Mouse (Mus musculus): ENCODE data around the gene Dgkz. TPM values are rescaled to one million over a fixed set of nuclear protein-coding genes. Genes with fewer than 3 reads are reported as not detected.

Gene Dgkz
- polyA plus RNA-seq, 1 experiment from 2014 or later = 34.9 TPM

- H3K4me1 ChIP-seq (ENCODE audit: control insufficient read depth, insufficient read depth, low read length) = peaks cover 67% of the 10 kb centered on the region
- H3K36me3 ChIP-seq (ENCODE audit: control insufficient read depth, insufficient read depth, low read length) = no peaks in the 10 kb centered on the region
- no peak overlapping the region for H3K27ac ChIP-seq (ENCODE audit: low read length)
- no peak overlapping the region for H3K4me2 ChIP-seq (ENCODE audit: low read depth, low read length)
- 78% methylated on average over 8 of the region's 8 CpGs for WGBS
- no peak for ATAC-seq (ENCODE audit: insufficient read depth, low FRiP score)
- no peak overlapping the region for H3K4me3 ChIP-seq (replicated peaks; ENCODE audit: low read length)
- H3K9me3 ChIP-seq (replicated peaks; ENCODE audit: control insufficient read depth, low read length) = no peaks in the 10 kb centered on the region
- no peaks in the 10 kb centered on the region for H3K27me3 ChIP-seq (ENCODE audit: control insufficient read depth, insufficient read depth, low read length)
- H3K9ac ChIP-seq (ENCODE audit: low read length) = no peak overlapping the region
Observed at GRCm38 (mm10) chr2:91958049-91958448, 17.6 kb downstream of the Dgkz start.

DNA sequence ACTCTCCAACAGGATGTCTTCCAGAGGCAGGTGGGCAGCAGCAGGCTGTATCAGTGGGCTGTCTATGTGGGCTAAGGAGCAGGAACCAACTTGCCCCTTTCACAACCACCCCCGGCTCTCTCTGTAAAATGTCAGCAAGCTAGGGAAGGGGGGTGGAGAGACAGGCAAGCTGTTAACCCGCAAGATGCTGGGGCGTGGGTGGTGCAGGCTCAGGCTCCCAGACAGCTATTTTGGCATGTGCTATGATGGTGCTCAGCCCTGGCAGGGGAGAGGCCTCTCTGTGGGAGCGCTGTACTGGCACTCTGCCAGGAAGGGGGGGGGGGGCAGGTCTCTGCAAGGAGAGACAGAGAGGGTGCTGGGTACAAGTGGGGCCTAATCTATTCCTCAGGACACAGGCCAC is 18.6 kb downstream of the Dgkz start:
- Histone ChIP-seq H3K9ac (ENCODE audit: low read length) (no peak overlapping the region; the same call in 1 of the 2 replicates), H3K9me3 (replicated peaks; ENCODE audit: control insufficient read depth, low read length) (no peaks in the 10 kb centered on the region), H3K4me3 (replicated peaks; ENCODE audit: low read length) (no peak overlapping the region), H3K4me2 (ENCODE audit: low read depth, low read length) (0 out of 2 replicates have a peak overlapping the region, but pooled peaks have one; percentile 0), H3K27me3 (ENCODE audit: control insufficient read depth, insufficient read depth, low read length) (no peaks in the 10 kb centered on the region), H3K4me1 (ENCODE audit: control insufficient read depth, insufficient read depth, low read length) (peaks cover 58% of the 10 kb centered on the region), H3K27ac (ENCODE audit: low read length) (peak overlapping the region; percentile 37; the same call in 1 of the 2 replicates), H3K36me3 (ENCODE audit: control insufficient read depth, insufficient read depth, low read length) (no peaks in the 10 kb centered on the region)
- peak; percentile 49 for ATAC-seq (ENCODE audit: insufficient read depth, low FRiP score)
- WGBS = 5% methylated on average over 4 of the region's 4 CpGs

DNA sequence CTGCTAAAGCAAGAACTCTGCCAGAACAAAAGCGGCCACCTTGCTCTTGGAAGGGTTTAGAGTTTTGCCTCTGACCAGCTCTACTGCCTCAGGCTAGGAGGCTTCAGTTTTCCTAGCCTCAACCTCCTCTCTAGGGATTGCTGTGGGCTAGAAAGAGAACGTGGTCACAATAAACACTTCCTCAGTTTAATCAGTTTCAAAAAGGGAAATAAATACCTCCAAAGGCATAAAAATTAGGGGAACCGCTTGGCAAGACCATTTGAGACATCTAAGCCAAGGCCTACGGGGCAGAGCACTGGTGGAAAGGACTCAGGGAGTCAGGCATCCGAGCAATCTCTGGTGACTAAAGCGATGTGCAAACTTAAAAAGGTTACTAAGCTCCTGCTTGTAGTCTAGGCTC is 19.8 kb downstream of the Dgkz start:
- no peaks in the 10 kb centered on the region for H3K36me3 ChIP-seq (ENCODE audit: control insufficient read depth, insufficient read depth, low read length)
- peaks cover 54% of the 10 kb centered on the region for H3K4me1 ChIP-seq (ENCODE audit: control insufficient read depth, insufficient read depth, low read length)
- H3K27me3 ChIP-seq (ENCODE audit: control insufficient read depth, insufficient read depth, low read length) = no peaks in the 10 kb centered on the region
- no peaks in the 10 kb centered on the region for H3K9me3 ChIP-seq (replicated peaks; ENCODE audit: control insufficient read depth, low read length)
- 0 out of 2 replicates have a peak overlapping the region, but pooled peaks have one; percentile 43 for H3K27ac ChIP-seq (ENCODE audit: low read length)
- 77% methylated on average over 6 of the region's 6 CpGs for WGBS
- H3K4me3 ChIP-seq (replicated peaks; ENCODE audit: low read length) = no peak overlapping the region
- no peak for ATAC-seq (ENCODE audit: insufficient read depth, low FRiP score)
- no peak overlapping the region for H3K4me2 ChIP-seq (ENCODE audit: low read depth, low read length)
- no peak overlapping the region for H3K9ac ChIP-seq (ENCODE audit: low read length)

DNA sequence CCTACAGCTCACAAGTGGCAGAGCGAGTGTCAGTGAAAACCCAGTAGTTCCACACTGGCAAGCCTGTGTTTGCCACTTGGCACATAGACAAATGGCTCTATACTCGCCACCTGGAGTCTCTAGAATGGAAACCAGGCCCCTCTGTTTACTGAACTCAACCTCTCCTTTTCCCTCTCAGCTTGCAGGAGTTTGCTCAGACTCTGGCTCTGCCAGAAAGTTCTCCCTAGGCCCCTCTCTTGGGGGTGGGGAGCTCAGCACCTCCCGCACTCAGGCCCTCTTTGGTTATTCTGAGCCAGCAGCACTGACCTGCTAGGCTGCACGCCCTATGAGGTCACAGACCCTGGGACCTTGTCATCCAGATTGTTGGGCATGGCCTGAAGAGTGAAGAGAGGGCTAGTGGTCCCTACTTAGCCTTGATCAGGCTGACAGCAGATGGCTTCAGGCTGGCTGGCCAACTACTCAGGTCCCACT is 20.5 kb downstream of the Dgkz start:
- Histone ChIP-seq H3K9me3 (replicated peaks; ENCODE audit: control insufficient read depth, low read length) (no peaks in the 10 kb centered on the region), H3K27ac (ENCODE audit: low read length) (peak overlapping the region; percentile 43; the same call in 1 of the 2 replicates), H3K27me3 (ENCODE audit: control insufficient read depth, insufficient read depth, low read length) (no peaks in the 10 kb centered on the region), H3K4me1 (ENCODE audit: control insufficient read depth, insufficient read depth, low read length) (peaks cover 60% of the 10 kb centered on the region), H3K36me3 (ENCODE audit: control insufficient read depth, insufficient read depth, low read length) (no peaks in the 10 kb centered on the region), H3K4me3 (replicated peaks; ENCODE audit: low read length) (no peak overlapping the region), H3K4me2 (ENCODE audit: low read depth, low read length) (no peak overlapping the region), H3K9ac (ENCODE audit: low read length) (no peak overlapping the region)
- ATAC-seq (ENCODE audit: insufficient read depth, low FRiP score) = no peak
- 63% methylated on average over 4 of the region's 4 CpGs for WGBS

GRCm38 (mm10) chr2:91953825-91954224 is 21.8 kb downstream of the Dgkz start:
- WGBS = 11% methylated on average over 5 of the region's 5 CpGs
- ATAC-seq (ENCODE audit: insufficient read depth, low FRiP score) = peak; percentile 51; the same call in 1 of the 2 replicates
- Histone ChIP-seq H3K27ac (ENCODE audit: low read length) (peak overlapping the region; percentile 55; the same call in 1 of the 2 replicates), H3K9me3 (replicated peaks; ENCODE audit: control insufficient read depth, low read length) (no peaks in the 10 kb centered on the region), H3K9ac (ENCODE audit: low read length) (peak overlapping the region; percentile 35; the same call in 1 of the 2 replicates), H3K4me3 (replicated peaks; ENCODE audit: low read length) (no peak overlapping the region), H3K4me2 (ENCODE audit: low read depth, low read length) (no peak overlapping the region), H3K36me3 (ENCODE audit: control insufficient read depth, insufficient read depth, low read length) (no peaks in the 10 kb centered on the region), H3K27me3 (ENCODE audit: control insufficient read depth, insufficient read depth, low read length) (no peaks in the 10 kb centered on the region), H3K4me1 (ENCODE audit: control insufficient read depth, insufficient read depth, low read length) (peaks cover 61% of the 10 kb centered on the region)

GRCm38 (mm10) chr2:91950275-91951085 is 25.2 kb downstream of the Dgkz start:
- H3K9me3 ChIP-seq (replicated peaks; ENCODE audit: control insufficient read depth, low read length) = no peaks in the 10 kb centered on the region
- H3K4me1 ChIP-seq (ENCODE audit: control insufficient read depth, insufficient read depth, low read length) = peaks cover 66% of the 10 kb centered on the region
- H3K4me2 ChIP-seq (ENCODE audit: low read depth, low read length) = peak overlapping the region; percentile 51
- 14% methylated on average over 15 of the region's 15 CpGs for WGBS
- no peaks in the 10 kb centered on the region for H3K36me3 ChIP-seq (ENCODE audit: control insufficient read depth, insufficient read depth, low read length)
- peak overlapping the region; percentile 80 for H3K27ac ChIP-seq (ENCODE audit: low read length)
- no peaks in the 10 kb centered on the region for H3K27me3 ChIP-seq (ENCODE audit: control insufficient read depth, insufficient read depth, low read length)
- peak overlapping the region; percentile 68 for H3K9ac ChIP-seq (ENCODE audit: low read length)
- H3K4me3 ChIP-seq (replicated peaks; ENCODE audit: low read length) = peak overlapping the region; percentile 27
- peak; percentile 61; the same call in 1 of the 2 replicates for ATAC-seq (ENCODE audit: insufficient read depth, low FRiP score)

- Histone ChIP-seq H3K4me2 (ENCODE audit: low read depth, low read length) (peak overlapping the region; percentile 51), H3K36me3 (ENCODE audit: control insufficient read depth, insufficient read depth, low read length) (no peaks in the 10 kb centered on the region), H3K27ac (ENCODE audit: low read length) (peak overlapping the region; percentile 80), H3K4me3 (replicated peaks; ENCODE audit: low read length) (peak overlapping the region; percentile 27), H3K9me3 (replicated peaks; ENCODE audit: control insufficient read depth, low read length) (no peaks in the 10 kb centered on the region), H3K27me3 (ENCODE audit: control insufficient read depth, insufficient read depth, low read length) (no peaks in the 10 kb centered on the region), H3K4me1 (ENCODE audit: control insufficient read depth, insufficient read depth, low read length) (peaks cover 59% of the 10 kb centered on the region), H3K9ac (ENCODE audit: low read length) (peak overlapping the region; percentile 68)
- ATAC-seq (ENCODE audit: insufficient read depth, low FRiP score) = peak; percentile 53
- 50% methylated on average over 17 of the region's 17 CpGs for WGBS
Observed at GRCm38 (mm10) chr2:91949411-91950274, 26.0 kb downstream of the Dgkz start.

- WGBS = 62% methylated on average over 3 of the region's 3 CpGs
- Histone ChIP-seq H3K4me1 (ENCODE audit: control insufficient read depth, insufficient read depth, low read length) (peaks cover 61% of the 10 kb centered on the region), H3K27ac (ENCODE audit: low read length) (peak overlapping the region; percentile 80; the same call in 1 of the 2 replicates), H3K4me2 (ENCODE audit: low read depth, low read length) (no peak overlapping the region), H3K4me3 (replicated peaks; ENCODE audit: low read length) (no peak overlapping the region), H3K27me3 (ENCODE audit: control insufficient read depth, insufficient read depth, low read length) (no peaks in the 10 kb centered on the region), H3K36me3 (ENCODE audit: control insufficient read depth, insufficient read depth, low read length) (no peaks in the 10 kb centered on the region), H3K9ac (ENCODE audit: low read length) (peak overlapping the region; percentile 68; the same call in 1 of the 2 replicates), H3K9me3 (replicated peaks; ENCODE audit: control insufficient read depth, low read length) (no peaks in the 10 kb centered on the region)
- no peak for ATAC-seq (ENCODE audit: insufficient read depth, low FRiP score)
Observed at GRCm38 (mm10) chr2:91948792-91949241, 26.8 kb downstream of the Dgkz start.

Data from stomach, embryonic 16.5 days (tissue).